Mouse (Mus musculus) kidney, postnatal 0 days (tissue): ENCODE data around the gene Hmmr. TPM values are rescaled to one million over a fixed set of nuclear protein-coding genes. Genes with fewer than 3 reads are reported as not detected.
A peak's percentile ranks its signal among the peaks of the same experiment; 100 is the strongest.

Experiments used
- ATAC-seq: fragments of 200-750 bp; cut with Nextera tagmentation; replicated peaks from 2 replicates; pipeline ENCODE4 v1.8.0; 2017; ENCODE audit warnings: low read depth, moderate number of reproducible peaks, moderate TSS enrichment, moderate library complexity; ENCODE audit not compliant: low FRiP score
- DNase-seq: peaks from one replicate; pipeline ENCODE4 v3.0.0-alpha.2; 2016; ENCODE audit warnings: low spot score
- H3K27ac ChIP-seq: fragments of 300-500 bp; sonication (generic); 2 replicates; pipeline ENCODE4 v1.5.1; 2014; ENCODE audit warnings: mild to moderate bottlenecking
- H3K27me3 ChIP-seq: fragments of 300-500 bp; sonication (generic); 2 replicates; pipeline ENCODE4 v1.6.1; 2014; ENCODE audit warnings: low read length, mixed read lengths; ENCODE audit not compliant: insufficient read depth
- H3K36me3 ChIP-seq: fragments of 300-500 bp; sonication (generic); 2 replicates; pipeline ENCODE4 v1.6.1; 2014; ENCODE audit warnings: low read length, mixed read lengths; ENCODE audit not compliant: insufficient read depth
- H3K4me1 ChIP-seq: fragments of 300-500 bp; sonication (generic); replicated peaks from 2 replicates; pipeline ENCODE4 v1.6.1; 2014; ENCODE audit warnings: antibody characterized with exemption, low read length, mixed read lengths; ENCODE audit not compliant: insufficient read depth
- H3K4me2 ChIP-seq: fragments of 300-500 bp; sonication (generic); 2 replicates; pipeline ENCODE4 v1.6.1; 2014; ENCODE audit warnings: mild to moderate bottlenecking, low read length, moderate library complexity, mixed read lengths
- H3K4me3 ChIP-seq: fragments of 300-500 bp; sonication (generic); replicated peaks from 2 replicates; pipeline ENCODE4 v1.5.1; 2014; ENCODE audit warnings: low read depth, low read length
- H3K9ac ChIP-seq: fragments of 300-500 bp; sonication (generic); 2 replicates; pipeline ENCODE4 v1.6.1; 2014; ENCODE audit warnings: low read depth, low read length
- H3K9me3 ChIP-seq: fragments of 300-500 bp; sonication (generic); replicated peaks from 2 replicates; pipeline ENCODE4 v1.6.1; 2016; ENCODE audit warnings: low read length, inconsistent platforms, mixed read lengths
- CTCF ChIP-seq: IDR thresholded peaks from 2 replicates; pipeline ENCODE4 v1.5.1; 2016; ENCODE audit warnings: antibody characterized with exemption, low read depth, mild to moderate bottlenecking, moderate library complexity
- WGBS: fragments of 180-500 bp; shearing (Covaris S2); extraction: QIAGEN DNeasy Blood & Tissue Kit; methylation state at CpG from one replicate; pipeline ENCODE4 v1.1.7; 2014; 5-methylcytosine and 5-hydroxymethylcytosine counted together
- polyA plus RNA-seq: library from polyadenylated mRNA; unstranded; fragments of >200 nt; fragmentation: Nextera tagmentation; extraction: Ambion mirVana; gene quantifications from 2 replicates; pipeline ENCODE4 v1.2.1, GENCODE M21; 2015

Gene Hmmr
- polyA plus RNA-seq, 1 experiment from 2014 or later: 16.4 TPM

GRCm38 (mm10) chr11:40744348-40744747, 11.1 kb upstream of the Hmmr start:
- 78% methylated on average over 3 of the region's 3 CpGs for WGBS

DNA sequence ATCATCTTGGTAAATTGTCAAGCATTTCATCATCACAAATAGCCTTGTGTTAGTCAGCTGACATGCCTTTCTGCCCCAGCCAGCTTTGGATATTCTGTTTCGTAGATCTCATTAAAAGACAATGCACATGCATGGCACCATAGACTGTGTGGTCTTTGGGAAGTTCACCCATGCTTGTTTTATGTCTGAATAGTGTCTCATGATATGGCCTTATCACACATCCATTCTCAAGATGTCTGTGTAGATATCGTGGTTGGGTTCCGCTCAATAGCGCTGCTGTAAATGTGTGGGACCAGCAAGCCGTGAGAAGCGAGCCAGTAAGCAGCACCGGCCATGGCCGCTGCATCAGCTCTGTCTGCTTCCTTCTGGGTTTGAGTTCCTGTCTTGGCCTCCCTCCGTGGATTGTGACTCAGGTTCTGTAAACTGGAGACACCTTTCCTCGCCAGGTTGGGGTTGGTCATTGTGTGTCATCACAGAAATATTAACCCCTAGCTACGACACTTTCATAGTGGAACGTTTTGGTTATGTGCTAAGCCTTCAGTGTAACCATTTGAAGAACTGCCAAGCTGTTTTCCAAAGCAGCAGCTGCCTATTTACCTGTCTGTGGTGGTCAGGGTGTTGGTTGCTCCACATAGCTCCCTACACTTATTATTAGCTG, 8.5 kb upstream of the Hmmr start:
- 92% methylated on average over 12 of the region's 12 CpGs for WGBS
- peaks cover 13% of the 10 kb centered on the region; the same call in 1 of the 2 replicates for H3K36me3 ChIP-seq
- no peaks in the 10 kb centered on the region for H3K9me3 ChIP-seq
- no peak overlapping the region for H3K4me3 ChIP-seq
- no peak overlapping the region for H3K9ac ChIP-seq
- no peaks in the 10 kb centered on the region for H3K4me1 ChIP-seq
- H3K27ac ChIP-seq: no peak overlapping the region
- ATAC-seq (no peak), DNase-seq (no peak)
- H3K27me3 ChIP-seq: no peaks in the 10 kb centered on the region
- no peak overlapping the region for H3K4me2 ChIP-seq
- no peak for TF ChIP-seq CTCF

More at GRCm38 (mm10) chr11:40744348-40744747, 11.1 kb upstream of the Hmmr start:
- DNase-seq: no peak
- ATAC-seq: no peak
- H3K4me1 ChIP-seq: no peaks in the 10 kb centered on the region
- H3K27me3 ChIP-seq: no peaks in the 10 kb centered on the region
- no peak overlapping the region for H3K9ac ChIP-seq
- no peak overlapping the region for H3K4me3 ChIP-seq
- H3K4me2 ChIP-seq: no peak overlapping the region
- TF ChIP-seq CTCF: no peak
- H3K36me3 ChIP-seq: peaks cover 6% of the 10 kb centered on the region; the same call in 1 of the 2 replicates
- H3K27ac ChIP-seq: no peak overlapping the region
- H3K9me3 ChIP-seq: no peaks in the 10 kb centered on the region

- Histone ChIP-seq H3K27ac (no peak overlapping the region), H3K9ac (no peak overlapping the region), H3K4me1 (no peaks in the 10 kb centered on the region; the same call in 1 of the 2 replicates), H3K27me3 (no peaks in the 10 kb centered on the region), H3K4me3 (no peak overlapping the region), H3K9me3 (no peaks in the 10 kb centered on the region), H3K4me2 (no peak overlapping the region), H3K36me3 (peaks cover 15% of the 10 kb centered on the region; the same call in 1 of the 2 replicates)
- no peak for TF ChIP-seq CTCF
- WGBS: 90% methylated on average over 3 of the region's 3 CpGs
- DNase-seq (no peak), ATAC-seq (no peak)
Measured at GRCm38 (mm10) chr11:40737369-40737768, 4.1 kb upstream of the Hmmr start.

DNA sequence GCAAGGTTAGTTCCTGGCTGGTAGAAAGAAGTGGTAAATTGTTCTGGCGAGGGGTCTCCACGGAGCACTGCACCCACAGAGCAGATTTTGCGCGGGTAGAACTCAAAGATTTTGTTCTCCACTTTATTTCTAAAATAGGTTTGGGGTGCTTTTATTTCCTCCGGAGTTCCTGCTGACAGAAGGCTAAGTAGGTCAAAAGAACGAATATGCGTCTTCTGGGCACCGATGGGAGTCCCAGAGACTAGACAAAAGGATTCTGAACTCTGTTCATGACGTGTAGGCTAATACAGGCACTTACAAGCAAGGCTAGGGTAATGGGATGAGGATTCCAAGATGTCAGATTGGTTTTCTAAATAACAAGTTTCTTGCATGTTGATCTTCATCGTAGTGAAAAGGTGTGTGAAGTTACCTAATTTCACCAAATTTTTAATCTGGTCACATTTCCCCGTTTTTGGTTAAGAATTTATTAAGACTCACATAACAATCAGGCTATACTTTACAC, 1.1 kb upstream of the Hmmr start:
- Histone ChIP-seq H3K4me3 (peak overlapping the region; percentile 76), H3K27ac (peak overlapping the region; percentile 81), H3K4me1 (peaks cover 6% of the 10 kb centered on the region), H3K27me3 (no peaks in the 10 kb centered on the region), H3K36me3 (peaks cover 10% of the 10 kb centered on the region; the same call in 1 of the 2 replicates), H3K9ac (peak overlapping the region; percentile 91), H3K4me2 (peak overlapping the region; percentile 90), H3K9me3 (no peaks in the 10 kb centered on the region)
- WGBS: 4% methylated on average over 11 of the region's 11 CpGs
- ATAC-seq (no peak), DNase-seq (peak; percentile 34)
- TF ChIP-seq CTCF: no peak

GRCm38 (mm10) chr11:40732997-40733338, 254 bp downstream of the Hmmr start:
- under 1% methylated on average over 14 of the region's 14 CpGs for WGBS

DNA sequence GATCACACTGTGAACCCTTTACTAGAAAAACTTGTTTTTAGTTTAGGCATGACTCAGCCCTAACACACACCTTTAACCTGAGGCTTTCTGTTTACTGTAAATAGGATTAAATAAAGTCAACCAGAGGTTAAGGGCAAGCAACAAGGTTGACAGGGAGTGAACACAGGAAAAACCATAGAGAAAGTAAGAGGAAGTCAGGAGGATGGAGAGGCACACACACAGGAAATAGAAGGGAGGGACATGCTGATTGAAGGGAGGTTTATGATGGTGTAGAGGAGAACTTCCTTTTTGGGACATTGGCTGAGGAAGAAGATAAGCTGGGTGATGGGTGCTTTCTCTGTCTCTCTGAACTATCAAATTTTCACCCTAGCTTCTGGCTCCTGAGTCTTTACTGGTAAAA, 14.9 kb downstream of the Hmmr start:
- Histone ChIP-seq H3K9me3 (no peaks in the 10 kb centered on the region), H3K4me1 (no peaks in the 10 kb centered on the region), H3K27ac (no peak overlapping the region), H3K4me3 (no peak overlapping the region), H3K4me2 (no peak overlapping the region), H3K9ac (no peak overlapping the region), H3K27me3 (no peaks in the 10 kb centered on the region), H3K36me3 (peaks cover 36% of the 10 kb centered on the region)
- no peak for DNase-seq
- ATAC-seq: no peak
- TF ChIP-seq CTCF: no peak

More at GRCm38 (mm10) chr11:40732997-40733338, 254 bp downstream of the Hmmr start:
- TF ChIP-seq CTCF: no peak
- Histone ChIP-seq H3K9me3 (no peaks in the 10 kb centered on the region), H3K4me1 (peaks cover 6% of the 10 kb centered on the region), H3K27me3 (no peaks in the 10 kb centered on the region), H3K36me3 (0 out of 2 replicates have a peak, but pooled peaks cover 5% of the 10 kb centered on the region), H3K9ac (peak overlapping the region; percentile 59), H3K4me2 (peak overlapping the region; percentile 91), H3K4me3 (peak overlapping the region; percentile 76), H3K27ac (no peak overlapping the region)
- DNase-seq (peak; percentile 10), ATAC-seq (peak; percentile 17; the same call in 1 of the 2 replicates)
